Mouse (Mus musculus) embryonic fibroblast, embryonic 13.5 days (primary cell): ENCODE results near the gene BC107364. TPM values are rescaled to one million over a fixed set of nuclear protein-coding genes. Genes with fewer than 3 reads are reported as not detected.
"Not testable (repeated sequence)": the region's sequence is repeated elsewhere in the genome, so short reads cannot be mapped to it uniquely, and the experiment has no call there.

Experiments used
- H3K27ac ChIP-seq: 2 replicates; pipeline ENCODE4 v1.5.1; 2012; ENCODE audit warnings: low read length, control low read depth, inconsistent platforms; ENCODE audit not compliant: insufficient read depth
- H3K4me1 ChIP-seq: 2 replicates; pipeline ENCODE4 v1.6.1; 2011; ENCODE audit warnings: low read length; ENCODE audit not compliant: control insufficient read depth, insufficient read depth
- H3K4me3 ChIP-seq: 2 replicates; pipeline ENCODE4 v1.5.1; 2011; ENCODE audit warnings: mild to moderate bottlenecking, control low read depth, low read length; ENCODE audit not compliant: insufficient read depth
- CTCF ChIP-seq: IDR thresholded peaks from 2 replicates; pipeline ENCODE4 v1.5.1; 2011; ENCODE audit warnings: mild to moderate bottlenecking, control low read depth, low read length, moderate library complexity, borderline replicate concordance; ENCODE audit not compliant: insufficient read depth
- POLR2A ChIP-seq: IDR thresholded peaks from 2 replicates; pipeline ENCODE4 v1.6.1; 2011; ENCODE audit warnings: low read depth, mild to moderate bottlenecking, control low read depth, low read length, moderate library complexity
- polyA plus RNA-seq: library from polyadenylated mRNA; stranded (reverse); fragments of >200 nt; gene quantifications from 2 replicates; pipeline ENCODE4 v1.2.4, GENCODE M21; 2011; ENCODE audit warnings: low read depth; ENCODE audit not compliant: missing spikeins, insufficient read length

BC107364 gene
- polyA plus RNA-seq, 1 experiment, result not detected

DNA sequence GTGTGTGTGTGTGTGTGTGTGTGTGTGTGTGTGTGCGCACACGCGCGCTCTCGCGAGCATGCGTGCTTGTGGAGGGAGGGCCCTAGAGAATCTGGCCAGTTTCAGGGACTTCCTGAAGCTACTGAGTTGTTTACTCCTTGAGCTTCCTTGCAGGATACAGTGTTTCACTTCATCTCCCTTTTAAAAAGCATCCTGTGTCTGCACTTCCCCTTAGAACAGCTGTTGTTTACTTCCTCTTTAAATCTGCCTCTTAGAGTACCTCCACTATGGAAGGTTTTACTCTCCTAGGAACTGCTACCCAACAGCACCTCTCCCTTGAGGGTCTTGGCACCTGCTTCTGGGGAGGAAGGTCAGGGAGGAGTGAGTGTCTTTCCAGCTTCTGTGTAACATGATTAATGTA is 55.2 kb downstream of the BC107364 start:
- TF ChIP-seq CTCF (no peak), POLR2A (no peak)
- Histone ChIP-seq H3K4me1 (no peaks in the 10 kb centered on the region), H3K27ac (no peak overlapping the region), H3K4me3 (no peak overlapping the region)

DNA sequence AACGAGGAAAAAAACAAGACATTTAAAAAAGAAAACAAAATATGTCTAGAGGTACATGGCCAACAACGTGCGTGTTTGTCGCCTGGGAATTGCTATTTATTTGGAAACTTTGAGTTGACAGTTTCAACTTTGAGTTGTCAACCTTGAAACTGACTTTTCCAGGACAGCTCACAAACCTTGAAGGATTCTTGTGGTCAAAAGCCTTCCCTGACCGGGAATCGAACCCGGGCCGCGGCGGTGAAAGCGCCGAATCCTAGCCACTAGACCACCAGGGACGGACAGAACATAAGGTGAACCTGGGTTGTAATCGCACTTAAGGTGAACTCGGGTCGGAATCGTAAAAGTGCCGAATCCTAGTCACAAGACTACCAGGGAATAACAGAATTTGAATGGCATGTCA is 64.9 kb downstream of the BC107364 start:
- H3K27ac ChIP-seq, H3K4me3 ChIP-seq: not testable (repeated sequence)

More for the DNA sequence above, 64.9 kb downstream of the BC107364 start:
- H3K4me1 ChIP-seq, result not testable (repeated sequence)

Other genes with a start within 250 kb of the BC107364 start
- gene Bola1, start 232.6 kb downstream of the BC107364 start, polyA plus RNA-seq, result 9.6 and 10.4 TPM in 2 replicates
- gene Hist2h2ab, start 232.4 kb downstream of the BC107364 start, polyA plus RNA-seq, result not detected in 2 replicates
- gene Hist2h2ac, start 231.4 kb downstream of the BC107364 start, polyA plus RNA-seq, result 4.4 and 5.3 TPM in 2 replicates
- gene Hist2h2be, start 231.2 kb downstream of the BC107364 start, polyA plus RNA-seq, result 1.1 and 1.2 TPM in 2 replicates
- gene Hist2h3c2, start 213.2 kb downstream of the BC107364 start, polyA plus RNA-seq, result 10.0 and 16.5 TPM in 2 replicates
- not detected in 2 replicates for gene Hist2h2aa2, start 212.0 kb downstream of the BC107364 start, polyA plus RNA-seq
- 9.2 and 11.1 TPM in 2 replicates for gene Hist2h2aa1, start 206.8 kb downstream of the BC107364 start, polyA plus RNA-seq
- not detected in 2 replicates for gene Hist2h3c1, start 205.6 kb downstream of the BC107364 start, polyA plus RNA-seq
- 2.5 and 3.7 TPM in 2 replicates for gene Hist2h4, start 189.0 kb downstream of the BC107364 start, polyA plus RNA-seq
- gene Hist2h3b, start 183.7 kb downstream of the BC107364 start, polyA plus RNA-seq, result 2.6 and 7.5 TPM in 2 replicates
- 11.0 and 16.1 TPM in 2 replicates for gene Hist2h2bb, start 182.6 kb downstream of the BC107364 start, polyA plus RNA-seq
- gene Fcgr1, start 158.3 kb downstream of the BC107364 start, polyA plus RNA-seq, result 0.61 TPM in 1 of 2 replicates, not detected in the other
- gene Hfe2, start 72.9 kb upstream of the BC107364 start, polyA plus RNA-seq, result not detected in 2 replicates
- gene Txnip, start 105.7 kb upstream of the BC107364 start, polyA plus RNA-seq, result 37.6 and 98.8 TPM in 2 replicates
- gene Gm16253, start 124.7 kb upstream of the BC107364 start, polyA plus RNA-seq, result not detected in 2 replicates
- 23.2 and 30.6 TPM in 2 replicates for gene Polr3gl, start 141.9 kb upstream of the BC107364 start, polyA plus RNA-seq
- 5.1 and 7.4 TPM in 2 replicates for gene Ankrd34a, start 144.3 kb upstream of the BC107364 start, polyA plus RNA-seq
- gene Lix1l, start 148.8 kb upstream of the BC107364 start, polyA plus RNA-seq, result 109 and 123 TPM in 2 replicates
- gene Rbm8a, start 177.6 kb upstream of the BC107364 start, polyA plus RNA-seq, result 108 and 113 TPM in 2 replicates
- 31.3 and 35.5 TPM in 2 replicates for gene Pex11b, start 183.1 kb upstream of the BC107364 start, polyA plus RNA-seq
- gene Gm42957, start 183.2 kb upstream of the BC107364 start, polyA plus RNA-seq, result 0.28 and 0.30 TPM in 2 replicates
- gene Itga10, start 193.3 kb upstream of the BC107364 start, polyA plus RNA-seq, result 1.7 and 2.0 TPM in 2 replicates
- 0.23 and 0.67 TPM in 2 replicates for gene Ankrd35, start 217.8 kb upstream of the BC107364 start, polyA plus RNA-seq
- 40.9 and 46.0 TPM in 2 replicates for gene Pias3, start 244.1 kb upstream of the BC107364 start, polyA plus RNA-seq